Mouse (Mus musculus): Measurements from ENCODE around the gene Tnr.
A peak's percentile ranks its signal among the peaks of the same experiment; 100 is the strongest.

Tnr gene

DNA sequence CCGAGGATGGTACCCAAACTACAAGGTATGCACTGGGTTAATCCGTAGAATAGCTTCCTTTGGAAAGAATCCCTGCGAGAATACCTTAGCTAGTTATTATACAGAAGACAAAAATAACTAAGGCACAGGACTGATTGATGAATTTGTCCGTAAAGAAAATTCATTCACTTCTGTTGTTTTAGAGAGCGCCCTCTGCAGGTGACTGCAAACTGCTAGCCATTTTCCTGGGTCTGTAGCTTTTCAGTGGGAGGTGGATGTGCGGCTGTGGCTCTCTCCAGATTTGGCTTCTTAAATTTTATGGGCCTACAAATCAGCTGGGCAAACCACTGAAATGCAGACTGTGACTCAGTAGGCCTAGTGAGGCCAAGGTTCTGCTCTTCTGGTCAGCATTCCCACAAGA is 42.5 kb downstream of the Tnr start:
- DNase-seq (ENCODE audit: low spot score in 2 of 2) = no peak

DNA sequence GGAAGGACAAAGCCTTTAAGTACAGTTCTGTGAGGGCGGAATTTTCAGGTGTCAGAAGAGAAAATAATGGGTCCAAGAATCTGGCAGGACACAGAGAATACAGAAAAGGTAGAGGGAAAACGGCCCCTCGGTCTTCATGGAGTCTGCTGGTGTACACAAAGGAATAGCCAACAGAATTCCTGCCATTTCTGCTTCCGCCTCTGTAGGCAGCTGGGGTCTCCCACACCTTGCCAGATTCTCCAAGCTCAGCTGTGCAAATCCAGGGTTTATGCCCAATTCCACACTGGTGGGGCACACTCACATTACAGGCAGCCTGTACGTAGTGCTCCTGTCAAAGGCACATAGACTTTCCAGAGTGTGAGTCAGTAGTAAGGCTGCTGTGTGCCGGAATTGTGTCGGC is 43.6 kb downstream of the Tnr start:
- DNase-seq (ENCODE audit: low spot score in 2 of 2) = no peak

DNA sequence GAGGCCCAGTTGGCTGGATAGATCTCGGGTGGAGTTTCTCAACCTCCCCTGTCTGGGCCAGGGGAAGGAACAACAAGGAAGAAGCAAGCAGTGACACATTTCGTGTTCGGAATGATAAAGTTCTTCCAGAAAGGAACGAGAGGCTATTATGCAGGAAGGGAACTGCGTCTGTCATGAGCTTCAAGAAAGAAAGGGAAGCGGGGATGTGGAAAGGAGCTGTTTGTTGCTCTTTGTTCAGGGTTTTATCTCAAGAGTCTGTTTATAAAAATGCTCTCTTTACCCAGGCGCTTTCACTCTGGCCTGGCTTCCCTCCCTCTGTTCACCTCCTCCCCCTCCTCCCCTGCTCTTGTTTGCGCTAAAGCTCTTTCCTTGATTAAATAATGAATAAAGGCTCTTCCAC is 46.7 kb downstream of the Tnr start:
- no peak for DNase-seq (ENCODE audit: low spot score in 2 of 2)

DNA sequence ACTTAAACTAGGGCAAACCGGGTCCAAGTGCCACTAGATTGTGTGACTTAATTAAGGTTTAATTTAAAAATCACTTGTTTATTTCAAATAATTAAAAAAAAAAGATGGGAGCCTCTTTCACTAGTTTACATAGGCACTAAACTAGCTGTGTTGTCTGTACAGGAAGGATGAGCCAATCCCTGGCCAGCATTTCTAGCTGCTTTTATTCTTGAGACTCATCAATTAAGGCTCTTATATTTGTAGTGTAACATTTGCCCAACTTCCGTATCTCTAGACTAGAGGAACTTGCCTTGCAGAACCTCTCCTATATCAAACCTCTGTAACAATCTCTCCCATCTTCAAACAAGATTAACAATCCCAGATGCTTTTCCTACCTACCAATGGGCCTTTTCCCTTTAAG is 47.3 kb downstream of the Tnr start:
- no peak for DNase-seq (ENCODE audit: low spot score in 2 of 2)

DNA sequence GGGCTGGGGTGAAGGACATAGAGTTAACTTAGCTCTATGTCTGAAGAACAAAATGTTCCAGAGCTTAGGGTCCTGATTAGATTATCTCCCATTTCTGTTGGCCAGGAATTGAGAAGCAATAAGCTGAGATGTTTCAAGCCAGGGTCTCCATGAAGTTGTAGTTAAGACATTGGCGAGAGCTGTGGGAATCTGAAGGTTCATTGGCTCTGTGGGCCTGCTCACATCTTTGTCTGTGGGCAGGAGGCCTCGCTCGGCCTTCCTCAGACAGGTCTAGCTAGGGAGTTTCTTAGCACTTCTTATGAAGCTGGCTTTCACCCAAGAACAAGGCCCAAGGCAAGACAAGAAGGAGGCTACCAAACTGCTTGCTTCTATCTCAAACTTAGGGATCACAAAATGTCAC is 48.4 kb downstream of the Tnr start:
- DNase-seq (ENCODE audit: low spot score in 2 of 2) = no peak

DNA sequence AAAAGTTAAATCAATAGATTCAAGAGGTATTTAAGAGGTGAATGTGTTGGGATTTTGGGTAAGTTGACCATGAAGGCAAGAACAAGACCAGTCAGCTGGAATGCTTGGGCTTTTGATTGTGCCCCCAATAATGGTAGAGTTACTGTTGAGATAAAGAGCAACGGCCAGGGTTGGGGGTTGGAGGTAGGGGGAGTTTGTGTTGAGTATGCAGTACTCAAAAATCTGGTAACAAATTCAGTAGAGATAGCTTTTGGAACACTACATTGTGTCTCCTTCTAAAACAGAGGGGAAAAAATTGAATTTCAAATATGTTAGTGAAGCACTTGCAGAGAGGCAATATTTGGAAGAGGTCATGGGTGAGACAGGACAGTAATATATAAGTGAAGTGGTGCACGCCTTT is 49.5 kb downstream of the Tnr start:
- no peak for DNase-seq (ENCODE audit: low spot score in 2 of 2)

DNA sequence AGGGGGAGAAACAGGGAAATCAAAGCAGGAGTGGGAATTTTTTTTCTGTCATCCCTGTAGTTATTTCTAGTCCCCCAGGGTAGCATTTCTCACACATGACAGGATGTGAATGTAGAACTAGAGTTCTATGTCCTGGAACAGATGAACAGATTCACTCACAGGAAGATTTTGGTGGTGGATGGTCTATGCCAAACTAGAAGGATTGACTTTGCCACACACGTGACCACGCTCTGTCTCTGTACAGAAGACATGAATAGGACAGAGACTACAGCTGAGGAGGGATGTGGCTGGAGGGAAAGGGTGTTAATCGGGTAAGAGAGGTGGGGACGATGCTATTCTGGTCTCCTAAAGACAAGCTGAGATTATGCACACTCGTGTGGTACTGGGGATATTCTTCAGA is 51.1 kb downstream of the Tnr start:
- no peak for DNase-seq (ENCODE audit: low spot score in 2 of 2)

DNA sequence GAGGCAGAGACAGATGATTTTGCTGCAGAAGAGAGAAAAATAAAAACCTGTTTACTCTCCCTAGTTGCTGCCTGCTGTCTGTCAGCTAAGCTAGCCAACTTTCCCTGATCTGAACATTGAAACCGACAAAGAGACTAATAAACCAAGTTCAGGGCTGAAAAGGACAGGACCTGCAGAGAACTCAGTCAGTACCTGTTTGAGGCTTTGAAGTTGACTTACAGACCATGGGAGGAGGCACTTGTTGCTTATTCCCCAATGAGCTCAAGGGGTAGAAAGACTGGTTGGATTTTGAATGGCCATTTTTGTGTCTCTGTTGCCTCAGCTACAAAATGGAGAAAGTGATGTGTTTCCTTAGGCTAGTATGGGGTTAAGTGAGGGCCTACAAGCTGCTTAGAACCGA is 52.7 kb downstream of the Tnr start:
- no peak for DNase-seq (ENCODE audit: low spot score in 2 of 2)

DNA sequence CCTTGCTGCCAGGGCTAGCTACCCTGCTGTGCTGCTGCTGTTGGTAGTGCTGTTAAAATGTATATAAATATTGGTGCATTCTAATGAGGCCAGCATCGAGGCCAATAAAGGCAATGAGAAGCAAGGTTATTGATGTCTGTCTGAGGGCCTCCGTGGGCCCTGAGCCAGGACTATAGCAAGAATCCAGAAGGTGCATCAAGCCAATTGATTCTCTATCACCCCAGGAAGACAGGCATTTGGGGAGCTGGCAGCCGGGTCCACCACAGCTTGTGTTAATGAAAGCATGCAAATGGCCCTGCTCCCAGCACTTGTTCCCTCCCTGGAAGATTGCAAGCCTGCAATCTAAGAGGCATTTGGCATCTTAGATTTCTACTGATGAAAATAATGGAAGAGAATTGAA is 54.8 kb downstream of the Tnr start:
- DNase-seq (ENCODE audit: low spot score in 2 of 2) = no peak

DNA sequence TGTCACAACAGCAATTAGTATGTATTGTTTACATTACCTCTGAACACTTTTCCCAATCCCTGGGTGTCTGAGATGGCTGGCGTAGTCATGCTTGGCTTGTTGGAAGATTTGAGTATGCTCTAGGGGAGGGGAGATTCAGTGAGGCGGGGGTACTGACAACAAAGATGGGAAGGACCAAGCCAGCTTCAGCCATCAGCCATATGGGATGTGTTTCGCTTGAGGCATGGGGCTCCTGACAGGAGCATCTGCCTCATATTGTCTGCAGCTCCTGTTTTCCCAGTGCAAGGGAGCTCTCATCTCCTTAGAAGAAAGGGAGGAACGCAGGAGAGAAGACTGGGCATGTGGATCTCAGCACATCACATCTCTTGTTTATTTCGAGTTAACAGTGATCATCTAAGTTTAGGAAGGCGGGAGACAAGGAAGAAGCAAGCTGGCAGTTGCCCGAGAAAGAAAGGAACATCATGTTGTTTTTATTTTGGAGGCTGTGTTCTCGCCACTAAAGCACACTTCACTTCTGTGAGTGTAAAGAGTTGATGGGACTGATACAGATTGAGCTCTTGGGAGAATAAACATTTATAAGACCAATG is 56.9 kb downstream of the Tnr start:
- no peak for DNase-seq (ENCODE audit: low spot score in 2 of 2)

DNA sequence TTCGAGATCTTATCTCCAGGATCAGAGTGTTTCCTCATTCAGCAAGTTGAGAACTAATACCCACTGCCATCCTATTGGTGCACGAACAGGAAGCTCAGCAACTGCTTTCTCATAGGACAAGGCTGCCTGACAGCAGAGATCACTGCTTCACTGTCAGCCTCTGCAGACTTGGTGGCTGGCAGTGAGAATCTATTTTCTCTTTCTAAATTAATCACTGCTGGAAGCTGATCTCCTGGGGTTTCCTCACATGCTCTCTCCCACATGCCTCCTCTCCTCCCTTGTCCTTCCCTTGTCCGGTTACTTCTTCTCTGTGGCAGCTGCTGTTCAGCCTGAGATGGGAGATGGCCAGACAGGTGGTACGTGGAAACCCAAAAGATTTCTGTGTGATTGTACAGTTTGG is 60.3 kb downstream of the Tnr start:
- DNase-seq (ENCODE audit: low spot score in 2 of 2) = no peak

DNA sequence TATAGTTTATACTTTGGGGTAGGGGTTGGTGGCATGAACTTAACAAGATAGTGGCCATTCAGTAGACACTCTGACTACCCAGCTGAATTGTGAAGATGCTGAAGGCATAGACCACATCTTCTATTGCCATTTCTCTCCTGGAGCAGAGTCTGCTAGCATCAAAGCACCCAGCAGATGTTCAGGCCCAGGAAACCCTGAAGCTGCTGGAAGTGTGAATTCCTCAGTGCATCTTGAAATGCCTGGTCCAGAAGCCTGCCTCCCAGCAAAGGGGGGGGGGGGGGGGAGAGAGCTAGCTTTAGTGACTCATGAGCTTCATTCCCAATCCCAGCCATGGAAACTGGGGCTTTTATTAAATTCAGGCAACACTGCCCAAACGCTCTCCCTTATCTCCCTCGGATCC is 65.2 kb downstream of the Tnr start:
- DNase-seq (ENCODE audit: low spot score in 2 of 2) = no peak

DNA sequence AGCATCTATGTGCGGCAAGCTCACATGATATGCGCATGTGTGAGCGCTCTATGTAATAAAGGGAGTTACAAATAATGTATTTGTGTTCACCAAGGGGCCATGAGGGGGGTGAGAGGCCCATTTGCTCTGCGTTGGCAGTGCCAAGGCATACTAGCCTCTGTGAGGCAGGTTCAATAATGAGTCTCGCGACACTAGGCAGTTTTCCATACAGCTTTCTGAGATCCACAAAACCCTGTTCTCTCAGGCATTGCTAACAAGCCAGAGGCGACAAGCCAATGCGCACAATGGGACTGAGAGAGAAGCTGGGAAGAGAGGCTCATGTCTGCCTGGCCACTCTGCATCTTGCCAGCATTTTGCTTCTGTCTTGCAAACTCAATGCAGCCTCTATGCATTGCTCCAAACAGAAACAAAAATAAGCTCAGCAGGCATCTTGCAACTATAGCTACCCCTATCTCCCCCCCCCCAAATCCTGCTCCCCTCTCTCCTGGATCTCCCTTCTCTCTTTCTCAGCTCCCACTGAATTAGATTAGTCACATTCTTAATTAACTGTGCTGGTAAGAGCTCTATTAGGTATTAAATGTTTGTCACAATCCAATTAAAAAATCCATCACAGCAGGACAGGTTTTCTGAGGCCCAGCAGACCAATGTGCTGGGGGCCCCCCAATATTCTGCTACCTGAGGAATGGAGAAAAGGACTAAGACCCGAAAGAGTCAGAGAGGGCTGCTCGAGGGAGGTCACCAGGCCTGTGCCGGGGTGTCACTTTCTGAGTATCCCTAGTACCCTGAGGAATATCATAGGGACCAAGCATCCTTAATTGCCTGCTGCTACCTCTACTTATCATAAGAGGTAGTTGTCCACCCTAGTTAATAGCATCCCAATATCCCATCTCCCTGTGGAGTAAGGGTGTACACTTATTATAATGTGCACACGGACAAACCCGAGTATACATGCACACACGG is 70.8 kb downstream of the Tnr start:
- DNase-seq (ENCODE audit: low spot score in 2 of 2) = no peak

DNA sequence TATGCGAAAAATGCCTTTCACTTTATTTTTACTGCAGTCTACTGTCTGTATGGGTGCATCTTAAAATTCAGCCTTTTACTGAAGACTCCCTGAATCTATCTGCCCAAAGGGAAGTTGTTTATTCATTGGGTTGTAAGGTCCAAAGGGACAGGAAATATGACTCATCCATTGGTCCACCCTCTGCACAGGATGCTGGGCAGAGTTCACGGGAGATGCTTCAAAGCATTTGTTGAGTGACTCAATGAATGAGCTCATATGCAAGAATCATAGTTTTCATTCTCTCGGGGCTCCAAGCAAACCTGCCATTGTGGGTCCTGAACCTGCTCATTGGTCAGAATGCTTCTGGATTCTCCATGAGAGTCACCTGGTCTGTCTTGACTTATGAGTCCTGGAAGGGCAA is 72.2 kb downstream of the Tnr start:
- DNase-seq (ENCODE audit: low spot score in 2 of 2) = no peak

DNA sequence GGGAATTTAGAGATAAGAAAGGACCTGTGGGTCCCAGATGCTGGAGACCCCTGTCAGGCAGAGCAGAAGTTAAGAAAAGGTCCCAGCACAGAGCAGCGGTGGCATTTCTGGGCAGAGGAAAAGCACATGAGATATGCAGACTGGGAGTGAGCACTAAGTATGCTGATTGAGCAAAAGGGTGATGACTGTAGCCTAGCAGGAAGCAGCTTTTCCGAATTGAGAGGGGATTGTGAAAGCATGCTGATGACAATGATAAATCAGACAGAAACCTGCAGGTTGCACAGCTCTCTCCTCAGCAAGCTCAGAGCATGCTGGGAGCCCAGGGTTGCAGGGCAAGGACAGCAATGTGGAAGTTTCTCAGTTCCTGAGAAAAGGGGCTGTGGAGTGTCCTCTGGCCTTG is 73.1 kb downstream of the Tnr start:
- no peak for DNase-seq (ENCODE audit: low spot score in 2 of 2)

DNA sequence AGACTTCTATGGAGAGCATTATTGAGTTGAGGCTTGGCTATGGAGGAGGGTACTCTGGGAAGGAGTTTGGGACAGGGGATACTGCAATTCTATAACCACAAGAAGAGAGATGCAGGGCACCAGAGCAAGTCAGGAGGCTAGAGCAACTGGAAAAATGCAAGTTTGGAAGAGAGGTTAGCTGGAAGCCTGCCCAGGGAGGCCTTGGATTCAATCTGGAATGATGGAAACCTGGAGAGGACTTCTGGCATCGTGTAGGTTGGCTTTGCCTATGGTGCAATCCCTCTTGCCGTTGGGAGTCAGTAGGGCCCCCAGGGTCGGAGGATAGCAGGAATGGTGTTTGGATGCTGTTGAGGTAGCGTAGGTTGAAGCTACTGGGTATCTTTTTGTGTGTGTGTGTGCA is 90.0 kb downstream of the Tnr start:
- no peak for DNase-seq (ENCODE audit: low spot score in 2 of 2)

DNA sequence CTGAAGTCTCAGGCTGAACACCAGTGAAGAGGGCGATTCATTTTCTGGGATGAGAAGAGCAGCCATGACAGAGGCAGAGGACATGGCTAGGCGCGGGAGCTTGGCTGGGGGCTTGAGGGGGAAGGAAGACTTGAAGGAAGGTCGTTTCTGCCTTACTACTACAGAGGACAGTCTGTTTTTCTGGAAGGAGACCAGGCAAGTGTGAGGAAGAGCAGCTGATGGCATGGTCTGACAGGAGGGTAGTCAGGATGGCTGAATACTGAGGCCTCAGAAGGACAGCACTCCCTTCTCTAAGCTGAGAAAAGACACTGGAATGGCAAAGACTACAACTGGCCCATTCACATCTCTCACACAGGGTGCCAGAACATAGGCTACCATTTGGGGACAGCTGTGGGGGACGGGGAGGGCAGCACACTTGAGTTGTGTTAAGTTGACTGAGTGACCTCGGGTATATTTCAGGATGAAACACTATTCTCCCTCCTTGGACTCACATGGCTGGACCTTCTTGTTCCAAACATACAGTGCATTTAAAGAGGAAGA is 90.6 kb downstream of the Tnr start:
- no peak for DNase-seq (ENCODE audit: low spot score in 2 of 2)

DNA sequence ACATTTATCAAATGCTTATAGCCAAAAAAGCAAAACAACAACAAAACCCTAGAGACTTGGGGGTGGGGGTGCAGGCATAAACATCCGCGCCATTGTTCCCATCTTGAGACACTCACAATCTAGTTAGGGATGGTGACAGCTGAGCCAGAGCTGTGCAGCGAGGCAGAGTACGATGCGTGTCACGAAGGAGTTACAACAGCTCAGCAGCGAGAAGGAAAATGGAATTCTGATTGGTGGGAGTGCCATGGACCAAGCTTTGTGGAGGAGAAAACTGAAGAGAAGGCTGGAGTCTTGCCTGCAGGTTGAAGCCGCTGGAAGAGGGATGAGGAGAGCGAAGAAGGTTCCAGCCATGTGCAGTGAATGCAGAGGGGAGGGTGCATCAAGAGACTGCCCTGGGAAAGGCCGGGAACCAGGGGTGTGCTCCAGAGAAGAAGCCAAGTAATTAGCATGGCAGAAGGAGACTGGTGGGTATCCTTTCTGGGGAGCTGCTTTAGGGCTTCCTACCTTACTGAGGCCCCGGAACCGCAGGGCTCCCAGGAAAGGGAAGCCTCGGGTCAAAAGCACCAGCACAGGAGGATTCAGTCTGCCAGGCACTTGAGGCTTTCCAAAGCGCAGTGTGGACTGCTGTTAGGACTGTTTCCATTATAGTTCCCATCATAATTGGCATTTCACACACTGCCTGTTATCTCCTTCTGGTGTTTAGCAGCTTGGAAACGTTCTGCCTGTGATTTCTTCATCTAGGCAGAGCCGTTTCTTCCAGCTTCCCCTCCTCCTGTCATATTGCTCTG is 91.3 kb downstream of the Tnr start:
- DNase-seq (ENCODE audit: low spot score in 2 of 2) = no peak

DNA sequence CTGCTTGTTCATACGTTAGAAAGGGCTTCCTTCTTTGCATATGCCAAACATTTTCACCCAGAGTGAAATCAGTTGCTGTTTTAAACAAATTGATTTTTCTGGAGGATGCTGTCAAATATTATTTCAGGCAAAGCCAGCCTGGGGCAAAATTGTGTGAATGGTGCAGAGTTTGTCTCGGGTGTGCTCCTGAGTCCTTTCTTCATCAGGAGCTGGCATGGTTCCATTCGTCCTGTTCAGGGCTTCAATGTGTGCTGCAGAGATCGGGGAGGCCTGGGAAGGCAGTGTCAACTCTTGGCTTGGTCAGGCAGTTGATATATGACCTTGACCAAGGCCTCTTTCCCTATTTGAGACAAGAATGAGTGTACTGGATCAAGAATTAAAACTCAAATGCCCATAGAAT is 92.1 kb downstream of the Tnr start:
- DNase-seq (ENCODE audit: low spot score in 2 of 2) = no peak

DNA sequence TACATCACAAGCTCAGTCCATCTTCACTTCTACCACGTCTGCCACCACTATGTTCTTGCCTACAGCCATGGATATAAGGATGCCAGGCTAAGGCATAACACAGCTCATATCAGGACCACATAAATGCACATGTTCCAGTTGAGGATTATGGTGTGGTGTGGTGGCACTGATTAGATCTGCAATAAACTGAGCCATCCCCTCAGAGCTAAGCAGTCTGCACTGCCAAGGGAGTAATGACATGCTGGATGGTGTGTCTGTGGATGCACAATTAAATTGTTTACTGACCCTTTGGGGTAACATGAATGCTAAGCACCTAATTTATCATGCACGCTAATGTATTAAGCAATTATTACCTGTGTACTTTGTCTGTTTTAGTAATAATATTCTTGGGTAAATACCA is 95.6 kb downstream of the Tnr start:
- DNase-seq (ENCODE audit: low spot score in 2 of 2) = no peak

DNA sequence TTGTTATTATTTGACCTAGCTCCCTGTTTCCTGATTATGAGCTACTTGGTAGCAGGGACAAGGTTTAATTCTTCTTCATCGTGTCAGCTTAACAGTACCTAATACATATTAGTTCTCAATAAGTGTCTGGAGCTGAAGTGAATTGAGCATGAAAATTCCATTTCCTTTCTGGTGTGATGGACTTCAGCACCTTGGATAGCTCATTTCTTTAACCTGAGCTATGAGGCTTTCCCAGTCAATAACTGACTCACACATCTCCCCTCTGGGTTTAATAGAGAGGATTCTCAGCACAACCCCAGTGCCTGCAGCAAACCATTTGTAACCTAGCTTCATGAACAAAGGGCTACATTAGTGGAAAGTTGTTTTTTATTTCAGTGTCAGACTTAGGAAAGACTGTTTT is 97.8 kb downstream of the Tnr start:
- peak in 1 of 2 experiments; percentile 4 for DNase-seq (ENCODE audit: low spot score in 2 of 2)

DNA sequence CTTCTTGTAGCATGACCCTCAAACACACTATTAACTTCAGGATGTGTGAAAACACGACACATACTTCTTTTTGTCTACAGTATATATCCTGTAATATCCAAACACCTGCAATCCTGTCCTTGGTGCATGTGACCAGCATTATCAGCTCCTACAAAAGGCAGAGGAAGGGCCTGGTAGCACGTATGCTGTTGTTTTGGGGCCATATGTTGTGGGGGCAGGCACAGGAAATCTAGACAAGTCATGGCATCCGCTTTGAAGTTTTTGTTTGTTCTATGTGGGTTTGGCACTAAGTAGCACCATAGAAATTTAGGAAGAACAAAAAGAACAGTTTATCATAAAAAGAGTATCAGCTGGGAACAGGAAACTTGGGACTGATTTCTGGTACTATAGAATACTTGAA is 105.5 kb downstream of the Tnr start:
- DNase-seq (ENCODE audit: low spot score in 2 of 2) = no peak
